Mouse (Mus musculus) cerebral cortex, adult 2 months (tissue): Measurements from ENCODE around the gene Olfr1393.

Source experiments
- WGBS: fragments of 180-500 bp; shearing (Covaris S2); methylation state at CpG from one replicate; pipeline ENCODE4 v1.1.7; 2018; 5-methylcytosine and 5-hydroxymethylcytosine counted together

Gene Olfr1393

GRCm38 (mm10) chr11:49287251-49287650, 9.1 kb downstream of the Olfr1393 start:
- WGBS = 50% methylated on average over 2 of the region's 2 CpGs

- WGBS = 30% methylated on average over 3 of the region's 3 CpGs
These were observed 14.7 kb downstream of the Olfr1393 start for GRCm38 (mm10) chr11:49292777-49293176.

GRCm38 (mm10) chr11:49304441-49304840, 26.3 kb downstream of the Olfr1393 start, which contains the start of gene Olfr10:
Gene Olfr10, plus strand, starts transcription at chr11:49304741.

DNA sequence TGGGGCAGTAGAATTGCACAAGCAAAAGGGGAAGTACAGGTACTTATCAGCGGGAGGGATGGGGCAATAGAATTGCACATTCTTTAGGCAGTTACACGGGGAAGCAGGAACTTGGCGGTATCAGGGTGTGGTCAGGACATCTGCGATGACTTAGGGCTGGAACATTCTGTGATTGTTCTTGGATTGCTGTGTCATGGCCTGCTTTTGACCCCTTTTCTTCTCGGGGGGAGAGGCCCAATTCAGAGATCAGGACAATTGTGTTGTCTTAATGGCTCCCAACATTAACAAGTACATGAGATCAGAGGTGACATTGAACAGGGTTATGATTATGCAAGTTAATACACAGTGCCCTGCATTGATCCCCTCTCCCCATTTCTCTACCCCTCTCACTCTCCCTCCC, 30.4 kb downstream of the Olfr1393 start:
- 87% methylated on average over 5 of the region's 5 CpGs for WGBS

GRCm38 (mm10) chr11:49322442-49322841, 44.3 kb downstream of the Olfr1393 start, which contains the start of gene Olfr1391:
Gene Olfr1391, plus strand, starts transcription at chr11:49322742.
- 86% methylated on average over 2 of the region's 2 CpGs for WGBS

GRCm38 (mm10) chr11:49326726-49327125, 48.6 kb downstream of the Olfr1393 start:
- 66% methylated on average over 3 of the region's 3 CpGs for whole genome bisulfite sequencing

DNA sequence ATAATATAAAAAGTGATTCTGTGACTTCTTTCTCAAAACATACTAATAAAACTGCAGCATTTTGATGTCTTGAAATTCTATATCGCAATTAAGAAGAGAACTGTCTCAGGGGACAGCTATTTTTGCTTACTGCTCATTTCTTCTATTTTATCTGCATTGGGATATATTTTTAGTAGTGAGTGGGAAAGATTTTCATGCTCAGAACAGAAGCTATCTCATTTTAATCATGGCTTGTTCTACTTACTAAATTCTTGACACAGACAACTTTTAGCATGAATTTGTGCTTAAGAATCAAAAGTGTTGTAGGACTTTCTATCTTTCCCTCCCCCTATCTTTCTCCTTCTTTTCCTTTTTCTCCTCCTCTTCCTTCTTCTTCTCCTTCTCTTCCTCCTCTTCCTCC, 51.6 kb downstream of the Olfr1393 start:
- 38% methylated on average over 1 of the region's 1 CpGs for WGBS
